Mouse (Mus musculus): ENCODE measurements around the gene Klf7.

GRCm38 (mm10) chr1:64048567-64048966, 73.5 kb downstream of the Klf7 start:
- TF ChIP-seq CTCF (IDR thresholded peaks at IDR 0.05; ENCODE audit: insufficient read depth, low read depth, low read length) (no peak), POLR2A (IDR thresholded peaks at IDR 0.05; ENCODE audit: insufficient read depth, low read depth, low read length) (no peak)

Data from olfactory bulb, adult 2 months (tissue).